Mouse (Mus musculus) G1E (cell line): ENCODE data around the gene Gnaq.

Experiments used
- CTCF ChIP-seq: IDR thresholded peaks from 2 replicates; pipeline ENCODE4 v1.5.1; 2012; ENCODE audit warnings: low read depth, low read length, inconsistent platforms, mixed read lengths
- GATA1 ChIP-seq: IDR thresholded peaks from 2 replicates; pipeline ENCODE4 v1.6.1; 2012; ENCODE audit warnings: borderline replicate concordance, low read length, inconsistent platforms, mixed read lengths
- GATA2 ChIP-seq: IDR thresholded peaks from 2 replicates; pipeline ENCODE4 v1.6.1; 2012; ENCODE audit warnings: low read depth, low read length, inconsistent platforms, borderline replicate concordance
- POLR2AphosphoS5 ChIP-seq: IDR thresholded peaks from 2 replicates; pipeline ENCODE4 v1.6.1; 2012; ENCODE audit warnings: low read depth, low read length, inconsistent platforms; ENCODE audit not compliant: insufficient replicate concordance
- TAL1 ChIP-seq: conservative IDR thresholded peaks from 2 replicates; pipeline ENCODE4 v1.6.1; 2012; ENCODE audit warnings: low read depth, low read length, inconsistent platforms, mixed read lengths

- TF ChIP-seq CTCF (no peak), POLR2AphosphoS5 (no peak), GATA1 (no peak), GATA2 (no peak), TAL1 (no peak)
Observed at GRCm38 (mm10) chr19:16173721-16174120, 41.1 kb downstream of the Gnaq start.
